In genomic region chr17:56055945-56056678, GRCm38 (mm10) we compare ENCODE assay signal across 19 mouse cellular contexts. TPM values are rescaled to one million over a fixed set of nuclear protein-coding genes. Genes with fewer than 3 reads are reported as not detected.
DNase-seq lines count a peak whose midpoint lies in the region; ATAC-seq and TF ChIP-seq lines count a peak whose summit lies in the region.
"Had no signal": no experiment of that assay in that cellular context is flagged by ENCODE, and none has a peak within 500 bp of the region (broad histone marks: within the 10 kb centered on the region; RNA-seq: fewer than 3 reads in every experiment).

No protein-coding gene starts in this region.

- no peak for TF ChIP-seq POLR2A in thymus, adult 2 months (IDR thresholded peaks at IDR 0.05; ENCODE audit: control insufficient read depth, extremely low read depth, insufficient read depth, low read length, poor library complexity)

- peaks cover 30% of the 10 kb centered on the region for H3K4me1 ChIP-seq in liver, embryonic 13.5 days (replicated peaks)
- H3K4me1 ChIP-seq in liver, embryonic 12.5 days = peaks cover 20% of the 10 kb centered on the region
- no peaks in the 10 kb centered on the region for H3K4me1 ChIP-seq in embryonic facial prominence, embryonic 14.5 days (ENCODE audit: control insufficient read depth, insufficient read depth, low read length)
- H3K4me1 ChIP-seq in midbrain, embryonic 14.5 days (ENCODE audit: control insufficient read depth, insufficient read depth, low read length) = no peaks in the 10 kb centered on the region
- H3K4me1 ChIP-seq in thymus, adult 2 months (replicated peaks; ENCODE audit: control insufficient read depth, insufficient read depth, low read length) = no peaks in the 10 kb centered on the region
- no peaks in the 10 kb centered on the region for H3K4me1 ChIP-seq in heart, embryonic 10.5 days
- H3K4me1 ChIP-seq: embryonic facial prominence, embryonic 15.5 days; limb, embryonic 15.5 days; neural tube, embryonic 13.5 days had no signal

- no peaks in the 10 kb centered on the region for H3K27me3 ChIP-seq in liver, embryonic 13.5 days
- no peaks in the 10 kb centered on the region for H3K27me3 ChIP-seq in liver, embryonic 12.5 days (replicated peaks)
- no peaks in the 10 kb centered on the region for H3K27me3 ChIP-seq in embryonic facial prominence, embryonic 14.5 days (replicated peaks; ENCODE audit: control insufficient read depth, insufficient read depth, low read length)
- H3K27me3 ChIP-seq in midbrain, embryonic 14.5 days (ENCODE audit: control insufficient read depth, insufficient read depth, low read length) = no peaks in the 10 kb centered on the region
- no peaks in the 10 kb centered on the region for H3K27me3 ChIP-seq in thymus, adult 2 months (ENCODE audit: control insufficient read depth, insufficient read depth, low read length)
- H3K27me3 ChIP-seq in heart, embryonic 10.5 days (ENCODE audit: insufficient read depth, poor library complexity, severe bottlenecking) = no peaks in the 10 kb centered on the region
- H3K27me3 ChIP-seq: embryonic facial prominence, embryonic 15.5 days; limb, embryonic 15.5 days; neural tube, embryonic 13.5 days had no signal

- no peak for ATAC-seq in liver, embryonic 13.5 days (ENCODE audit: low read depth)
- ATAC-seq in liver, embryonic 12.5 days = no peak; the same call in 1 of the 2 replicates
- no peak for ATAC-seq in embryonic facial prominence, embryonic 14.5 days (ENCODE audit: low read depth)
- peak; percentile 65 for ATAC-seq in midbrain, embryonic 14.5 days (ENCODE audit: low FRiP score, low TSS enrichment)
- ATAC-seq: forebrain, postnatal 0 days; lung, postnatal 0 days had no signal

- H3K4me3 ChIP-seq in liver, embryonic 13.5 days (replicated peaks) = no peak overlapping the region
- no peak overlapping the region for H3K4me3 ChIP-seq in liver, embryonic 12.5 days
- H3K4me3 ChIP-seq in embryonic facial prominence, embryonic 14.5 days (ENCODE audit: low read depth, low read length) = no peak overlapping the region
- no peak overlapping the region for H3K4me3 ChIP-seq in midbrain, embryonic 14.5 days (replicated peaks; ENCODE audit: low read depth, low read length)
- no peak overlapping the region for H3K4me3 ChIP-seq in thymus, adult 2 months (ENCODE audit: control insufficient read depth, insufficient read depth, low read length)
- no peak overlapping the region for H3K4me3 ChIP-seq in heart, embryonic 10.5 days
- H3K4me3 ChIP-seq: embryonic facial prominence, embryonic 15.5 days; forebrain, embryonic 10.5 days; limb, embryonic 15.5 days; neural tube, embryonic 13.5 days had no signal

- H3K27ac ChIP-seq in liver, embryonic 13.5 days = no peak overlapping the region
- H3K27ac ChIP-seq in liver, embryonic 12.5 days = no peak overlapping the region; the same call in 1 of the 2 replicates
- H3K27ac ChIP-seq in embryonic facial prominence, embryonic 14.5 days (replicated peaks; ENCODE audit: low read depth, low read length) = no peak overlapping the region
- H3K27ac ChIP-seq in midbrain, embryonic 14.5 days (replicated peaks; ENCODE audit: low read depth, low read length) = 0 out of 2 replicates have a peak overlapping the region, but pooled peaks have one; percentile 26
- H3K27ac ChIP-seq in thymus, adult 2 months (ENCODE audit: control insufficient read depth, insufficient read depth, low read length) = no peak overlapping the region
- no peak overlapping the region for H3K27ac ChIP-seq in heart, embryonic 10.5 days
- H3K27ac ChIP-seq: embryonic facial prominence, embryonic 15.5 days; forebrain, embryonic 10.5 days; kidney, postnatal 0 days; limb, embryonic 15.5 days; neural tube, embryonic 13.5 days had no signal

- DNase-seq in cerebellum, adult 9-11 months = peak; percentile 13
- DNase-seq in cerebellum, adult 11-12 months = no peak
- no peak for DNase-seq in liver, embryonic 13.5 days
- DNase-seq in embryonic facial prominence, embryonic 14.5 days (ENCODE audit: low spot score) = peak; percentile 20
- peak; percentile 61 for DNase-seq in midbrain, embryonic 14.5 days
- no peak for DNase-seq in thymus, adult 2 months
- no peak for DNase-seq in heart, embryonic 10.5 days (ENCODE audit: low spot score)
- DNase-seq: cerebellum, adult 8-10 months; forebrain, postnatal 0 days; kidney, adult 18-20 months; thymus, postnatal 4 days had no signal

- TF ChIP-seq CTCF in thymus, adult 2 months (IDR thresholded peaks at IDR 0.05; ENCODE audit: borderline replicate concordance, control insufficient read depth, extremely low read depth, insufficient read depth, low read length, poor library complexity) = no peak

- WGBS in liver, embryonic 13.5 days (ENCODE audit: insufficient replicate concordance) = 56% methylated on average over 4 of the region's 4 CpGs
- 65% methylated on average over 4 of the region's 4 CpGs for WGBS in liver, embryonic 12.5 days (ENCODE audit: insufficient replicate concordance)
- 67% methylated on average over 4 of the region's 4 CpGs for WGBS in embryonic facial prominence, embryonic 14.5 days
- 53% methylated on average over 4 of the region's 4 CpGs for WGBS in midbrain, embryonic 14.5 days
- 94% methylated on average over 4 of the region's 4 CpGs for WGBS in thymus, adult 2 months
- 66% methylated on average over 4 of the region's 4 CpGs for WGBS in heart, embryonic 10.5 days

- no peak overlapping the region for H3K4me2 ChIP-seq in liver, embryonic 13.5 days
- H3K4me2 ChIP-seq in liver, embryonic 12.5 days = no peak overlapping the region
- H3K4me2 ChIP-seq in embryonic facial prominence, embryonic 14.5 days (ENCODE audit: low read depth, low read length) = no peak overlapping the region
- H3K4me2 ChIP-seq in midbrain, embryonic 14.5 days (ENCODE audit: low read length) = no peak overlapping the region
- H3K4me2 ChIP-seq: embryonic facial prominence, embryonic 15.5 days; heart, embryonic 11.5 days; limb, embryonic 15.5 days; neural tube, embryonic 13.5 days had no signal

- H3K36me3 ChIP-seq in liver, embryonic 13.5 days = peaks cover 94% of the 10 kb centered on the region
- H3K36me3 ChIP-seq in liver, embryonic 12.5 days = peaks cover 95% of the 10 kb centered on the region
- peaks cover 73% of the 10 kb centered on the region for H3K36me3 ChIP-seq in embryonic facial prominence, embryonic 14.5 days (ENCODE audit: control insufficient read depth, insufficient read depth, low read length)
- peaks cover 17% of the 10 kb centered on the region for H3K36me3 ChIP-seq in midbrain, embryonic 14.5 days (ENCODE audit: control insufficient read depth, insufficient read depth, low read length)
- H3K36me3 ChIP-seq in thymus, adult 2 months (ENCODE audit: control insufficient read depth, insufficient read depth, low read length) = peaks cover 26% of the 10 kb centered on the region
- peaks cover 86% of the 10 kb centered on the region for H3K36me3 ChIP-seq in heart, embryonic 10.5 days

- 0 out of 2 replicates have a peak overlapping the region, but pooled peaks have one; percentile 1 for H3K9ac ChIP-seq in liver, embryonic 13.5 days
- no peak overlapping the region for H3K9ac ChIP-seq in liver, embryonic 12.5 days
- no peak overlapping the region for H3K9ac ChIP-seq in embryonic facial prominence, embryonic 14.5 days (ENCODE audit: low read depth, low read length)
- no peak overlapping the region for H3K9ac ChIP-seq in midbrain, embryonic 14.5 days (replicated peaks; ENCODE audit: low read length)
- H3K9ac ChIP-seq: embryonic facial prominence, embryonic 15.5 days; forebrain, postnatal 0 days; limb, embryonic 15.5 days had no signal

- no peaks in the 10 kb centered on the region for H3K9me3 ChIP-seq in liver, embryonic 13.5 days (replicated peaks)
- H3K9me3 ChIP-seq in liver, embryonic 12.5 days (replicated peaks) = no peaks in the 10 kb centered on the region
- no peaks in the 10 kb centered on the region for H3K9me3 ChIP-seq in embryonic facial prominence, embryonic 14.5 days (ENCODE audit: control insufficient read depth, low read length)
- no peaks in the 10 kb centered on the region for H3K9me3 ChIP-seq in midbrain, embryonic 14.5 days (ENCODE audit: control insufficient read depth, low read length)
- H3K9me3 ChIP-seq in heart, embryonic 10.5 days = no peaks in the 10 kb centered on the region
- H3K9me3 ChIP-seq: embryonic facial prominence, embryonic 15.5 days; forebrain, embryonic 10.5 days; limb, embryonic 15.5 days; neural tube, embryonic 13.5 days had no signal

RNA-seq across cellular contexts. Expression of gene Chaf1a, which starts 15.9 kb away (rescaled TPM):
- polyA plus RNA-seq in liver, embryonic 13.5 days (2015; fragmentation: Nextera tagmentation; extraction: Ambion mirVana) = 19.8 and 27.1 TPM in 2 replicates
- 34.3 and 37.6 TPM in 2 replicates for polyA plus RNA-seq in liver, embryonic 12.5 days (2016; fragmentation: Nextera tagmentation; extraction: Ambion mirVana)
- 14.2 and 16.5 TPM in 2 replicates for polyA plus RNA-seq in embryonic facial prominence, embryonic 14.5 days (2014; fragmentation: Nextera tagmentation; extraction: Ambion mirVana)
- 3.3 and 4.8 TPM in 2 replicates for polyA plus RNA-seq in midbrain, embryonic 14.5 days (2014; fragmentation: Nextera tagmentation; extraction: Ambion mirVana)
- polyA plus RNA-seq in thymus, adult 2 months (2012; rRNA removed) = 16.9 and 21.4 TPM in 2 replicates
- 24.0 and 30.0 TPM in 2 replicates for polyA plus RNA-seq in heart, embryonic 10.5 days (2016; fragmentation: Nextera tagmentation; extraction: Ambion mirVana)

RNA-seq across cellular contexts. Expression of gene Ubxn6, which starts 18.7 kb away (rescaled TPM):
- 14.2 and 15.6 TPM in 2 replicates for polyA plus RNA-seq in liver, embryonic 13.5 days (2015; fragmentation: Nextera tagmentation; extraction: Ambion mirVana)
- polyA plus RNA-seq in liver, embryonic 12.5 days (2016; fragmentation: Nextera tagmentation; extraction: Ambion mirVana) = 15.8 and 17.9 TPM in 2 replicates
- polyA plus RNA-seq in embryonic facial prominence, embryonic 14.5 days (2014; fragmentation: Nextera tagmentation; extraction: Ambion mirVana) = 32.7 and 39.8 TPM in 2 replicates
- polyA plus RNA-seq in midbrain, embryonic 14.5 days (2014; fragmentation: Nextera tagmentation; extraction: Ambion mirVana) = 74.9 and 79.5 TPM in 2 replicates
- 76.7 and 93.1 TPM in 2 replicates for polyA plus RNA-seq in thymus, adult 2 months (2012; rRNA removed)
- 33.1 and 34.3 TPM in 2 replicates for polyA plus RNA-seq in heart, embryonic 10.5 days (2016; fragmentation: Nextera tagmentation; extraction: Ambion mirVana)

RNA-seq across cellular contexts. Expression of gene Sh3gl1, which starts 19.7 kb away (rescaled TPM):
- 48.0 and 50.9 TPM in 2 replicates for polyA plus RNA-seq in liver, embryonic 13.5 days (2015; fragmentation: Nextera tagmentation; extraction: Ambion mirVana)
- polyA plus RNA-seq in liver, embryonic 12.5 days (2016; fragmentation: Nextera tagmentation; extraction: Ambion mirVana) = 66.4 and 67.9 TPM in 2 replicates
- polyA plus RNA-seq in embryonic facial prominence, embryonic 14.5 days (2014; fragmentation: Nextera tagmentation; extraction: Ambion mirVana) = 156 and 167 TPM in 2 replicates
- 96.2 and 96.3 TPM in 2 replicates for polyA plus RNA-seq in midbrain, embryonic 14.5 days (2014; fragmentation: Nextera tagmentation; extraction: Ambion mirVana)
- 216 and 248 TPM in 2 replicates for polyA plus RNA-seq in thymus, adult 2 months (2012; rRNA removed)
- polyA plus RNA-seq in heart, embryonic 10.5 days (2016; fragmentation: Nextera tagmentation; extraction: Ambion mirVana) = 117 and 155 TPM in 2 replicates

RNA-seq across cellular contexts. Expression of gene Hdgfl2, which starts 23.3 kb away (rescaled TPM):
- polyA plus RNA-seq in liver, embryonic 13.5 days (2015; fragmentation: Nextera tagmentation; extraction: Ambion mirVana) = 59.0 and 64.9 TPM in 2 replicates
- 86.7 and 89.4 TPM in 2 replicates for polyA plus RNA-seq in liver, embryonic 12.5 days (2016; fragmentation: Nextera tagmentation; extraction: Ambion mirVana)
- polyA plus RNA-seq in embryonic facial prominence, embryonic 14.5 days (2014; fragmentation: Nextera tagmentation; extraction: Ambion mirVana) = 75.6 and 84.3 TPM in 2 replicates
- polyA plus RNA-seq in midbrain, embryonic 14.5 days (2014; fragmentation: Nextera tagmentation; extraction: Ambion mirVana) = 106 and 113 TPM in 2 replicates
- polyA plus RNA-seq in thymus, adult 2 months (2012; rRNA removed) = 80.6 and 83.3 TPM in 2 replicates
- 121 and 139 TPM in 2 replicates for polyA plus RNA-seq in heart, embryonic 10.5 days (2016; fragmentation: Nextera tagmentation; extraction: Ambion mirVana)

RNA-seq across cellular contexts. Expression of gene Mpnd, which starts 50.6 kb away (rescaled TPM):
- polyA plus RNA-seq in liver, embryonic 13.5 days (2015; fragmentation: Nextera tagmentation; extraction: Ambion mirVana) = 13.5 and 14.5 TPM in 2 replicates
- polyA plus RNA-seq in liver, embryonic 12.5 days (2016; fragmentation: Nextera tagmentation; extraction: Ambion mirVana) = 27.4 and 29.1 TPM in 2 replicates
- polyA plus RNA-seq in embryonic facial prominence, embryonic 14.5 days (2014; fragmentation: Nextera tagmentation; extraction: Ambion mirVana) = 81.8 and 107 TPM in 2 replicates
- polyA plus RNA-seq in midbrain, embryonic 14.5 days (2014; fragmentation: Nextera tagmentation; extraction: Ambion mirVana) = 164 and 169 TPM in 2 replicates
- polyA plus RNA-seq in thymus, adult 2 months (2012; rRNA removed) = 180 and 188 TPM in 2 replicates
- polyA plus RNA-seq in heart, embryonic 10.5 days (2016; fragmentation: Nextera tagmentation; extraction: Ambion mirVana) = 69.5 and 111 TPM in 2 replicates

Comparison
In these comparisons a context has a peak if more than half of its experiments do, and no peak if none do; other contexts are left out.
1. DNase-seq: peak in cerebellum, adult 9-11 months (single experiment), embryonic facial prominence, embryonic 14.5 days (single experiment) and midbrain, embryonic 14.5 days (single experiment); none in cerebellum, adult 11-12 months (single experiment), liver, embryonic 13.5 days (single experiment), thymus, adult 2 months (single experiment) and heart, embryonic 10.5 days (single experiment).